Mouse (Mus musculus): ENCODE measurements around the gene Nufip2. TPM values are rescaled to one million over a fixed set of nuclear protein-coding genes. Genes with fewer than 3 reads are reported as not detected.
"Not testable (repeated sequence)": the region's sequence is repeated elsewhere in the genome, so short reads cannot be mapped to it uniquely, and the experiment has no call there.

Nufip2 gene
- polyA plus RNA-seq, 1 experiment from 2014 or later = 4.1 TPM

DNA sequence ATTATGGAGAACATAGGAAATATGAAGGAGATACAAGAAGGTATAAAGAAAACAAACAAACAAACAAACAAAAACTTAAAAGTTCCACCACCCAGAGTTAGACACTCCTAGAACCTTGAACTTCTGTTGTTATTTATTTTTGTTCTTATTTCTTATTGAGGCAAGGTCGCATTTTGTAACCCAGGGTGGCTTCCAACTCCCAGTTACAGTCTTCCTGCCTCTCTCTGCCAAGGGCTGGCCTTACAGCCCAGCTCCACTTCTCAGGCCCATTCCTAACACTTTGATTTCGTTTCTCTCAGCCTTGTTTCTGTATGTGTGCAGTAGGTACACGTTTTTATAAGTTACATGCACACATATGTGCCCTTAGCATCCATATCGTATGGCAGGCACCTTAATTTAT, 26.0 kb upstream of the Nufip2 start:
- no peak overlapping the region for H3K4me2 ChIP-seq (replicated peaks; ENCODE audit: low read depth, low read length)
- H3K4me3 ChIP-seq (ENCODE audit: low read depth, low read length) = no peak overlapping the region
- no peaks in the 10 kb centered on the region for H3K27me3 ChIP-seq (replicated peaks; ENCODE audit: insufficient read depth, low read length)
- TF ChIP-seq EP300 (IDR thresholded peaks at IDR 0.05) (no peak), CTCF (IDR thresholded peaks at IDR 0.05) (no peak)
- H3K9ac ChIP-seq (replicated peaks; ENCODE audit: low read depth) = no peak overlapping the region
- H3K36me3 ChIP-seq (ENCODE audit: insufficient read depth, low read length) = no peaks in the 10 kb centered on the region
- no peaks in the 10 kb centered on the region for H3K9me3 ChIP-seq (ENCODE audit: low read length)
- H3K4me1 ChIP-seq (ENCODE audit: insufficient read depth, low read depth, low read length) = no peaks in the 10 kb centered on the region
- H3K27ac ChIP-seq (ENCODE audit: low read length) = no peak overlapping the region
- ATAC-seq = no peak
- no peak for DNase-seq (ENCODE audit: low spot score)
- WGBS = 48% methylated on average over 4 of the region's 4 CpGs

GRCm38 (mm10) chr11:77663639-77664038, 22.3 kb upstream of the Nufip2 start:
- 67% methylated on average over 6 of the region's 6 CpGs for WGBS
- TF ChIP-seq CTCF (IDR thresholded peaks at IDR 0.05) = no peak
- TF ChIP-seq EP300 (IDR thresholded peaks at IDR 0.05) = no peak
- ATAC-seq = peak; percentile 38; the same call in 1 of the 2 replicates
- H3K27ac ChIP-seq (ENCODE audit: low read length) = no peak overlapping the region
- no peaks in the 10 kb centered on the region for H3K9me3 ChIP-seq (ENCODE audit: low read length)
- H3K4me3 ChIP-seq (ENCODE audit: low read depth, low read length) = no peak overlapping the region
- peak; percentile 39 for DNase-seq (ENCODE audit: low spot score)
- H3K4me2 ChIP-seq (replicated peaks; ENCODE audit: low read depth, low read length) = no peak overlapping the region
- no peak overlapping the region for H3K9ac ChIP-seq (replicated peaks; ENCODE audit: low read depth)
- no peaks in the 10 kb centered on the region for H3K4me1 ChIP-seq (ENCODE audit: insufficient read depth, low read depth, low read length)
- H3K27me3 ChIP-seq (replicated peaks; ENCODE audit: insufficient read depth, low read length) = no peaks in the 10 kb centered on the region
- H3K36me3 ChIP-seq (ENCODE audit: insufficient read depth, low read length) = no peaks in the 10 kb centered on the region

GRCm38 (mm10) chr11:77664046-77664445, 21.9 kb upstream of the Nufip2 start:
- no peaks in the 10 kb centered on the region for H3K27me3 ChIP-seq (replicated peaks; ENCODE audit: insufficient read depth, low read length)
- H3K9me3 ChIP-seq (ENCODE audit: low read length) = no peaks in the 10 kb centered on the region
- H3K4me3 ChIP-seq (ENCODE audit: low read depth, low read length) = no peak overlapping the region
- H3K27ac ChIP-seq (ENCODE audit: low read length) = no peak overlapping the region
- ATAC-seq (no peak), DNase-seq (ENCODE audit: low spot score) (peak; percentile 15)
- no peaks in the 10 kb centered on the region for H3K36me3 ChIP-seq (ENCODE audit: insufficient read depth, low read length)
- H3K4me2 ChIP-seq (replicated peaks; ENCODE audit: low read depth, low read length) = no peak overlapping the region
- no peaks in the 10 kb centered on the region for H3K4me1 ChIP-seq (ENCODE audit: insufficient read depth, low read depth, low read length)
- no peak for TF ChIP-seq CTCF (IDR thresholded peaks at IDR 0.05)
- TF ChIP-seq EP300 (IDR thresholded peaks at IDR 0.05) = no peak
- WGBS = 78% methylated on average over 8 of the region's 8 CpGs
- no peak overlapping the region for H3K9ac ChIP-seq (replicated peaks; ENCODE audit: low read depth)

DNA sequence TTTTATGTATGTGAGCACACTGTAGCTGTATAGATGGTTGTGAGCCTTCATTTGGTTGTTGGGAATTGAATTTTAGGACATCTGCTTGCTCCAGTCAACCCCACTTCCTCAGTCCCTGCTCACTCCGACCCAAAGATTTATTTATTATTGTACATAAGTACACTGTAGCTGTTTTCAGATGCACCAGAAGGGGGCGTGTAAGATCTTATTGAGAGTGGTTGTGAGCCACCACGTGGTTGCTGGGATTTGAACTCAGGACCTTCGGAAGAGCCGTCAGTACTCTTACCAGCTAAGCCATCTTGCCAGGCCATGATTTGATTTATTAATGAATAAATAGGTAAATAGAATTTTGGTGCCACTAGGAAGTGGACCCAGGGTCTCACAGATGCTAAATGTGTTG, 20.6 kb upstream of the Nufip2 start:
- H3K36me3 ChIP-seq (ENCODE audit: insufficient read depth, low read length); H3K9me3 ChIP-seq (ENCODE audit: low read length); H3K27me3 ChIP-seq (replicated peaks; ENCODE audit: insufficient read depth, low read length); H3K4me2 ChIP-seq (replicated peaks; ENCODE audit: low read depth, low read length); H3K4me1 ChIP-seq (ENCODE audit: insufficient read depth, low read depth, low read length); H3K4me3 ChIP-seq (ENCODE audit: low read depth, low read length); ATAC-seq; H3K27ac ChIP-seq (ENCODE audit: low read length); H3K9ac ChIP-seq (replicated peaks; ENCODE audit: low read depth); DNase-seq (ENCODE audit: low spot score): not testable (repeated sequence)
- 68% methylated on average over 5 of the region's 5 CpGs for WGBS

- H3K4me3 ChIP-seq (ENCODE audit: low read depth, low read length); H3K9me3 ChIP-seq (ENCODE audit: low read length); H3K36me3 ChIP-seq (ENCODE audit: insufficient read depth, low read length); ATAC-seq; H3K4me2 ChIP-seq (replicated peaks; ENCODE audit: low read depth, low read length); H3K27ac ChIP-seq (ENCODE audit: low read length); DNase-seq (ENCODE audit: low spot score); H3K4me1 ChIP-seq (ENCODE audit: insufficient read depth, low read depth, low read length); H3K9ac ChIP-seq (replicated peaks; ENCODE audit: low read depth); H3K27me3 ChIP-seq (replicated peaks; ENCODE audit: insufficient read depth, low read length): not testable (repeated sequence)
- WGBS = 76% methylated on average over 8 of the region's 8 CpGs
Measured at GRCm38 (mm10) chr11:77666766-77667165, 19.2 kb upstream of the Nufip2 start.

- Histone ChIP-seq H3K4me3 (ENCODE audit: low read depth, low read length) (no peak overlapping the region), H3K9ac (replicated peaks; ENCODE audit: low read depth) (no peak overlapping the region), H3K27ac (ENCODE audit: low read length) (no peak overlapping the region), H3K4me2 (replicated peaks; ENCODE audit: low read depth, low read length) (no peak overlapping the region), H3K9me3 (ENCODE audit: low read length) (0 out of 2 replicates have a peak, but pooled peaks cover 4% of the 10 kb centered on the region), H3K4me1 (ENCODE audit: insufficient read depth, low read depth, low read length) (no peaks in the 10 kb centered on the region), H3K27me3 (replicated peaks; ENCODE audit: insufficient read depth, low read length) (no peaks in the 10 kb centered on the region), H3K36me3 (ENCODE audit: insufficient read depth, low read length) (no peaks in the 10 kb centered on the region)
- DNase-seq (ENCODE audit: low spot score) = no peak
- 77% methylated on average over 2 of the region's 2 CpGs for whole genome bisulfite sequencing
- ATAC-seq = no peak
- TF ChIP-seq CTCF (IDR thresholded peaks at IDR 0.05) = no peak
- no peak for TF ChIP-seq EP300 (IDR thresholded peaks at IDR 0.05)
Measured at GRCm38 (mm10) chr11:77672746-77673145, 13.2 kb upstream of the Nufip2 start.

DNA sequence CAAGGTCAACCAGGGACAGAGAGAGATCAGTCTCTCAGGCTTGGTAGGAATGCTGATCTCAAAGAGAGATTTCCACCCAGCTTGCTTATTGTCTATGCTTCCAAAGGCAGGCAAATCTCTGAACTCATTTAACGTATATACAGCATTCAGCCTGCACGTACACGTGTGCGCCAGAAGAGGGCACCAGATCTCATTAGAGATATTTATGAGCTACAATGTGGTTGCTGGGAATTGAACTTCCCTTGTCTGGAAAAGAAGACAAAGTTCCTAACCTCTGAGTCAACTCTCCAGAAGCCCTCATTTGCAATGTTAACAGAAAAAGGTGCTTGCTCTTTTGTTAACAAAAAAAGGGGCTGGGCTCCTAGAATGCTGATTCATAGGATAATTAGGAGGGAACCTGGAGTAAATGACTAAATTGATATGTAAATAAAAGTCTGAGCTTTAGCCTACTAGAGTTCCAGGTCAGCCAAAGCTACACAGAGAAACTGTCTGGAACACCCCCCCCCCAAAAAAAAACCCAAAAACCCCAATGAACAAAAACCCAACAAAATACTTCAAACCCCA, 12.4 kb upstream of the Nufip2 start:
- H3K9me3 ChIP-seq (ENCODE audit: low read length) = 0 out of 2 replicates have a peak, but pooled peaks cover 4% of the 10 kb centered on the region
- no peaks in the 10 kb centered on the region for H3K4me1 ChIP-seq (ENCODE audit: insufficient read depth, low read depth, low read length)
- no peaks in the 10 kb centered on the region for H3K27me3 ChIP-seq (replicated peaks; ENCODE audit: insufficient read depth, low read length)
- no peak overlapping the region for H3K9ac ChIP-seq (replicated peaks; ENCODE audit: low read depth)
- 65% methylated on average over 4 of the region's 4 CpGs for WGBS
- no peak overlapping the region for H3K27ac ChIP-seq (ENCODE audit: low read length)
- no peak for ATAC-seq
- H3K4me2 ChIP-seq (replicated peaks; ENCODE audit: low read depth, low read length) = no peak overlapping the region
- no peaks in the 10 kb centered on the region for H3K36me3 ChIP-seq (ENCODE audit: insufficient read depth, low read length)
- H3K4me3 ChIP-seq (ENCODE audit: low read depth, low read length) = no peak overlapping the region
- no peak for DNase-seq (ENCODE audit: low spot score)
- TF ChIP-seq CTCF (IDR thresholded peaks at IDR 0.05) = peak; percentile 43
- no peak for TF ChIP-seq EP300 (IDR thresholded peaks at IDR 0.05)
